Mouse (Mus musculus) E14TG2a.4 (cell line): ENCODE measurements around the gene Ttyh2.

Experiments
- CTCF ChIP-seq: conservative IDR thresholded peaks from 2 replicates; pipeline ENCODE4 v1.5.1; 2014; ENCODE audit warnings: low read length
- NANOG ChIP-seq: IDR thresholded peaks from 2 replicates; pipeline ENCODE4 v1.6.1; 2014; ENCODE audit warnings: borderline replicate concordance, low read length, mixed read lengths
- POU5F1 ChIP-seq: IDR thresholded peaks from 2 replicates; pipeline ENCODE4 v1.6.1; 2014; ENCODE audit warnings: low read length, borderline replicate concordance

- peak; percentile 78 for TF ChIP-seq CTCF
- no peak for TF ChIP-seq POU5F1
- no peak for TF ChIP-seq NANOG
Observed at GRCm38 (mm10) chr11:114628032-114628431, 47.2 kb upstream of the Ttyh2 start.
